Mouse (Mus musculus) heart, adult 2 months (tissue): ENCODE results near the gene 1700001P01Rik. TPM values are rescaled to one million over a fixed set of nuclear protein-coding genes. Genes with fewer than 3 reads are reported as not detected.

Experiments used
- DNase-seq, 2 experiments: peaks; one replicate each; pipeline ENCODE4 v3.0.0; 2021
- H3K27ac ChIP-seq: fragments of 200-600 bp; 2 replicates; pipeline ENCODE4 v1.8.1; 2022
- H3K27me3 ChIP-seq: fragments of 200-500 bp; 2 replicates; pipeline ENCODE4 v1.6.1; 2012; ENCODE audit warnings: mild to moderate bottlenecking, low read length, inconsistent platforms, mixed read lengths; ENCODE audit not compliant: control insufficient read depth, insufficient read depth
- H3K36me3 ChIP-seq: fragments of 200-500 bp; 2 replicates; pipeline ENCODE4 v1.6.1; 2012; ENCODE audit warnings: low read length, inconsistent platforms; ENCODE audit not compliant: control insufficient read depth, insufficient read depth
- H3K4me1 ChIP-seq: fragments of 200-500 bp; 2 replicates; pipeline ENCODE4 v1.6.1; 2011; ENCODE audit warnings: low read length; ENCODE audit not compliant: control insufficient read depth, insufficient read depth
- H3K4me3 ChIP-seq: fragments of 200-600 bp; 2 replicates; pipeline ENCODE4 v1.8.1; 2022
- H3K79me2 ChIP-seq: fragments of 200-500 bp; replicated peaks from 2 replicates; pipeline ENCODE4 v1.6.1; 2012; ENCODE audit warnings: mild to moderate bottlenecking, inconsistent platforms, low read length, moderate library complexity, mixed read lengths; ENCODE audit not compliant: control insufficient read depth, insufficient read depth
- H3K9ac ChIP-seq: fragments of 200-500 bp; 2 replicates; pipeline ENCODE4 v1.6.1; 2012; ENCODE audit warnings: low read depth, mild to moderate bottlenecking, control low read depth, inconsistent platforms, low read length, mixed read lengths
- CTCF ChIP-seq: fragments of 200-600 bp; IDR thresholded peaks from 2 replicates; pipeline ENCODE4 v1.8.1; 2022; ENCODE audit warnings: antibody characterized with exemption, mild to moderate bottlenecking, moderate library complexity
- EP300 ChIP-seq: fragments of 200-500 bp; IDR thresholded peaks from 2 replicates; pipeline ENCODE4 v1.6.1; 2011; ENCODE audit warnings: low read depth, low read length, control low read depth; ENCODE audit not compliant: insufficient read depth
- POLR2A ChIP-seq: fragments of 200-500 bp; IDR thresholded peaks from 2 replicates; pipeline ENCODE4 v1.6.1; 2011; ENCODE audit warnings: mild to moderate bottlenecking, low read depth, low read length, control low read depth; ENCODE audit not compliant: insufficient read depth
- WGBS: fragments of 180-500 bp; shearing (Covaris S2); methylation state at CpG from one replicate; pipeline ENCODE4 v1.1.7; 2018; 5-methylcytosine and 5-hydroxymethylcytosine counted together
- intact Hi-C: fragments of 180-260 bp; cut with DNase I; formaldehyde crosslinking; loops from one replicate; pipeline ENCODE4 v1.15.1; 2025
- microRNA-seq, 2 experiments: library from miRNA; unstranded; fragments of <30 nt; microRNA quantifications; one replicate each; pipeline ENCODE4 v1.2.0; 2021
- polyA plus RNA-seq: library from polyadenylated mRNA; depleted of rRNA; stranded (reverse); fragments of >200 nt; gene quantifications from 2 replicates; pipeline ENCODE4 v1.2.3, GENCODE M21; 2012; rRNA removed
- total RNA-seq, 2 experiments: library from RNA; stranded (reverse); gene quantifications; 2 replicates each; pipeline ENCODE4 v1.2.3; 2021

1700001P01Rik gene
- total and polyA plus RNA-seq, 3 experiments = 0.20 TPM; not detected in 2

DNA sequence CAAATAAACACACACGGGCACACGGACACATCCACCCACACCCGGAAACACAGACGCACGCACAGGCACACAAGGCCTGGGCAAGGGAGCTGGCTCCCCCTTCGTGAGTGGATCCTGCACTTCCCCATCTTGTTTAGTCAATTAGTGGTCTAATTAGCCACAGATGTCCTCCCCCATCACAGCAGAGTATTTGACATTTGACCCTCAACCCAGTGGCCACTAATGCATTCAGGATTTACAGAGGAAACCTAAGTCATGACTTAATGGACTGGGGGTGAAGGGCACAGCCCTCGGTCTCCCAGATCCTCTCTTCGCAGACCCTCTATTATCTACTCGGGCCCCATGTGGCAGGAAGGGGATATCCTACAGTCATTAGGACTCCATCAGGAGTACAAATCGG lies 42.0 kb downstream of the 1700001P01Rik start:
- no peak overlapping the region for H3K9ac ChIP-seq
- intact Hi-C loops = no loop called here
- no peak for DNase-seq
- H3K36me3 ChIP-seq = no peaks in the 10 kb centered on the region
- 52% methylated on average over 10 of the region's 10 CpGs for WGBS
- TF ChIP-seq EP300 (no peak), POLR2A (no peak), CTCF (no peak)
- H3K4me3 ChIP-seq = no peak overlapping the region
- H3K4me1 ChIP-seq = no peaks in the 10 kb centered on the region; the same call in 1 of the 2 replicates
- H3K27ac ChIP-seq = no peak overlapping the region
- no peaks in the 10 kb centered on the region for H3K27me3 ChIP-seq
- H3K79me2 ChIP-seq = no peaks in the 10 kb centered on the region

DNA sequence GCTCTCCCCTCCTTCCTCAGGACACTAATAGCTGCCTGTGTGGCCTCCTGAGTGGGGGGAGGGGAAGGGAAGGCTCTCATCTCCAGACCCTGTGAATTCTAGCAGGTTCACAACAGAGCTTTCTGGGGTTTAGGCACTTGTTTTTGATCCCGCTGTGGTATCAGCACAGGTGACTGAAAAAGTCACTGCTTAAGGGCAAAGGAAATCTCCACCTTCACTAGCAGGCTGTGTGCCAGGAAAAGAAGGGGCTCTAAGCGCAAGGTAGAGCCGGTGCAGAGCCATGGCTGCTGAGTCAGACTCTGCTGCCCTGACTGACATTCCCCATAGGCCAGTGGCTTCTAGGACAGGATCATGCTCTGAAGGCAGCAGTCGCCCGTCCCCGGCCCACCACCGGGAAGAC lies 47.0 kb downstream of the 1700001P01Rik start:
- no peaks in the 10 kb centered on the region for H3K4me1 ChIP-seq
- no peaks in the 10 kb centered on the region for H3K79me2 ChIP-seq
- H3K36me3 ChIP-seq = no peaks in the 10 kb centered on the region
- H3K9ac ChIP-seq = no peak overlapping the region
- 79% methylated on average over 7 of the region's 7 CpGs for WGBS
- no peak for TF ChIP-seq POLR2A
- no peak for TF ChIP-seq CTCF
- no peak for TF ChIP-seq EP300
- no peaks in the 10 kb centered on the region for H3K27me3 ChIP-seq
- DNase-seq = no peak
- no peak overlapping the region for H3K27ac ChIP-seq
- intact Hi-C loops = no loop called here
- H3K4me3 ChIP-seq = no peak overlapping the region

DNA sequence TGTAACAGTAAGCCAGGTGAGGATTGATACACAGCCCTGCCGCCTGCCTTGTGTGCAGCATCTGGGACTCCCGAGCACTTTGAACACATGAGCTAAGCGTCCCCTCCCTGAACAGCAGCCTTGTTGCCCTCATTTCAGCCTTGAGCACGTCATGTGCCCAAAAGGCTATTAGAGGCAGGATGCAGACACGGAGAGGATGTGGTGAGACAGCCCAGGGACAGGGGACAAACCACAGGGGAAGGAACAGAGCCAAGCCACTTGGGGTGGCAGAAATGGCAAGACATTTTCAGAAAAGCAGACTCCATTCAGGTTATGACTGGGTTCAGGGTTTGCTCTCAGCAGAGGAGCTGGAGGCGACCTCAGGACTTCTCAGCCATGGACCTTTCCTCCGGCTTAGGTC lies 47.4 kb downstream of the 1700001P01Rik start:
- Histone ChIP-seq H3K27ac (no peak overlapping the region), H3K9ac (no peak overlapping the region), H3K36me3 (no peaks in the 10 kb centered on the region), H3K79me2 (no peaks in the 10 kb centered on the region), H3K27me3 (no peaks in the 10 kb centered on the region), H3K4me1 (no peaks in the 10 kb centered on the region), H3K4me3 (no peak overlapping the region)
- intact Hi-C loops = no loop called here
- TF ChIP-seq CTCF (no peak), EP300 (no peak), POLR2A (no peak)
- DNase-seq = no peak
- 80% methylated on average over 7 of the region's 7 CpGs for WGBS

DNA sequence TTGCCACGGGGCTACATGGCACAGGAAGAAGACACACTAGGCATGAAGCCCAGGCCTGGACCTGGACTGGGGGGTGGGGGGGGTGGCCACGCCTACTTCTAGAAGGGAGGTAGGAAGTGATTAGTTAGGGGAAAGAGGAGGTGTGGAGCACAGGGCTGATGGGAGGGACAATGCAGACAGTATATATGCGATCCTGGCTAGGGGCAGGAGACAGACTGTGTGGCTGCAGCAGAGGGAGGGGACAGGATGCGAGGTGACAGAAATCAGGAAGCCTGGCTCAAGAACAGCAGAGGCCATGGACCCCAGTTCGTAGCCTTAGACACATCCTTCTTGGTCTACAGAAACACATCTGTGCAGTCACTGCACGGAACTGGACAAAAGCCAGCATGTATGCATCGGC lies 52.0 kb downstream of the 1700001P01Rik start:
- H3K27me3 ChIP-seq = no peaks in the 10 kb centered on the region
- intact Hi-C loops = no loop called here
- H3K4me3 ChIP-seq = no peak overlapping the region
- no peaks in the 10 kb centered on the region for H3K4me1 ChIP-seq
- no peaks in the 10 kb centered on the region for H3K36me3 ChIP-seq
- TF ChIP-seq EP300 (no peak), POLR2A (no peak), CTCF (no peak)
- WGBS = 54% methylated on average over 7 of the region's 7 CpGs
- H3K9ac ChIP-seq = no peak overlapping the region
- no peak overlapping the region for H3K27ac ChIP-seq
- H3K79me2 ChIP-seq = no peaks in the 10 kb centered on the region
- DNase-seq = no peak

Small RNA genes lying within 50 kb of the gene (microRNA-seq; reads per million reads assigned to microRNA genes)
- 0 to 0.39 reads per million in 2 experiments for gene Mir8102

Other genes with a start within 250 kb of the 1700001P01Rik start
- under 1 TPM; 0.13 to 0.36 TPM for gene Srcin1, start 199.7 kb downstream of the 1700001P01Rik start, total RNA-seq
- 0.26 and 0.31 TPM in 2 replicates for gene Srcin1, start 199.7 kb downstream of the 1700001P01Rik start, polyA plus RNA-seq
- 1 to 10 TPM; 1.4 to 2.6 TPM for gene Epop, start 146.2 kb downstream of the 1700001P01Rik start, total RNA-seq
- 0.44 and 0.61 TPM in 2 replicates for gene Epop, start 146.2 kb downstream of the 1700001P01Rik start, polyA plus RNA-seq
- gene Mllt6, start 112.5 kb downstream of the 1700001P01Rik start, total RNA-seq = 10 to 100 TPM; 67.1 to 72.5 TPM
- gene Mllt6, start 112.5 kb downstream of the 1700001P01Rik start, polyA plus RNA-seq = 37.9 and 46.2 TPM in 2 replicates
- gene Cisd3, start 90.1 kb downstream of the 1700001P01Rik start, total RNA-seq = 100 to 1,000 TPM; 130 to 137 TPM
- 82.7 and 106 TPM in 2 replicates for gene Cisd3, start 90.1 kb downstream of the 1700001P01Rik start, polyA plus RNA-seq
- 1 to 10 TPM; 4.1 to 5.6 TPM for gene Pcgf2, start 75.4 kb downstream of the 1700001P01Rik start, total RNA-seq
- 9.5 and 17.8 TPM in 2 replicates for gene Pcgf2, start 75.4 kb downstream of the 1700001P01Rik start, polyA plus RNA-seq
- gene Psmb3, start 72.5 kb downstream of the 1700001P01Rik start, total RNA-seq = 100 to 1,000 TPM; 135 to 139 TPM
- gene Psmb3, start 72.5 kb downstream of the 1700001P01Rik start, polyA plus RNA-seq = 273 and 314 TPM in 2 replicates
- 10 to 100 TPM; 20.8 to 21.4 TPM for gene Pip4k2b, start 31.2 kb downstream of the 1700001P01Rik start, total RNA-seq
- gene Pip4k2b, start 31.2 kb downstream of the 1700001P01Rik start, polyA plus RNA-seq = 13.8 and 18.1 TPM in 2 replicates
- gene Cwc25, start 9.4 kb downstream of the 1700001P01Rik start, total RNA-seq = 1 to 10 TPM; 7.6 to 7.9 TPM
- 6.0 and 8.7 TPM in 2 replicates for gene Cwc25, start 9.4 kb downstream of the 1700001P01Rik start, polyA plus RNA-seq
- 100 to 1,000 TPM; 509 to 574 TPM for gene Rpl23, start 6.5 kb upstream of the 1700001P01Rik start, total RNA-seq
- 103 and 140 TPM in 2 replicates for gene Rpl23, start 6.5 kb upstream of the 1700001P01Rik start, polyA plus RNA-seq
- gene Lasp1, start 23.1 kb upstream of the 1700001P01Rik start, total RNA-seq = 10 to 100 TPM; 28.2 to 31.6 TPM
- gene Lasp1, start 23.1 kb upstream of the 1700001P01Rik start, polyA plus RNA-seq = 31.1 and 38.5 TPM in 2 replicates
- gene B230217C12Rik, start 64.9 kb upstream of the 1700001P01Rik start, total RNA-seq = 1 to 10 TPM in 1 of 2 experiments, under 1 TPM in 1; 0.64 to 1.6 TPM
- 2.3 and 2.7 TPM in 2 replicates for gene B230217C12Rik, start 64.9 kb upstream of the 1700001P01Rik start, polyA plus RNA-seq
- gene Fbxo47, start 108.2 kb upstream of the 1700001P01Rik start, total RNA-seq = under 1 TPM; 0.29 to 0.45 TPM
- 0.29 and 0.43 TPM in 2 replicates for gene Fbxo47, start 108.2 kb upstream of the 1700001P01Rik start, polyA plus RNA-seq
- gene Plxdc1, start 210.5 kb upstream of the 1700001P01Rik start, total RNA-seq = 1 to 10 TPM; 4.5 to 5.5 TPM
- 6.6 and 8.5 TPM in 2 replicates for gene Plxdc1, start 210.5 kb upstream of the 1700001P01Rik start, polyA plus RNA-seq
- gene Arl5c, start 220.3 kb upstream of the 1700001P01Rik start, total RNA-seq = under 1 TPM; 0.66 to 0.70 TPM
- 2.4 and 2.8 TPM in 2 replicates for gene Arl5c, start 220.3 kb upstream of the 1700001P01Rik start, polyA plus RNA-seq
- 1 to 10 TPM; 5.9 to 6.1 TPM for gene Cacnb1, start 247.1 kb upstream of the 1700001P01Rik start, total RNA-seq
- 10.0 and 10.5 TPM in 2 replicates for gene Cacnb1, start 247.1 kb upstream of the 1700001P01Rik start, polyA plus RNA-seq